Mouse (Mus musculus) forelimb bud, embryonic 11.5 days (tissue): ENCODE results near the gene Ifngr2.
A peak's percentile ranks its signal among the peaks of the same experiment; 100 is the strongest.

Source experiments
- DNase-seq: peaks from one replicate; pipeline ENCODE4 v3.0.0-alpha.2; 2012; ENCODE audit warnings: low read depth, low spot score

Ifngr2 gene

DNA sequence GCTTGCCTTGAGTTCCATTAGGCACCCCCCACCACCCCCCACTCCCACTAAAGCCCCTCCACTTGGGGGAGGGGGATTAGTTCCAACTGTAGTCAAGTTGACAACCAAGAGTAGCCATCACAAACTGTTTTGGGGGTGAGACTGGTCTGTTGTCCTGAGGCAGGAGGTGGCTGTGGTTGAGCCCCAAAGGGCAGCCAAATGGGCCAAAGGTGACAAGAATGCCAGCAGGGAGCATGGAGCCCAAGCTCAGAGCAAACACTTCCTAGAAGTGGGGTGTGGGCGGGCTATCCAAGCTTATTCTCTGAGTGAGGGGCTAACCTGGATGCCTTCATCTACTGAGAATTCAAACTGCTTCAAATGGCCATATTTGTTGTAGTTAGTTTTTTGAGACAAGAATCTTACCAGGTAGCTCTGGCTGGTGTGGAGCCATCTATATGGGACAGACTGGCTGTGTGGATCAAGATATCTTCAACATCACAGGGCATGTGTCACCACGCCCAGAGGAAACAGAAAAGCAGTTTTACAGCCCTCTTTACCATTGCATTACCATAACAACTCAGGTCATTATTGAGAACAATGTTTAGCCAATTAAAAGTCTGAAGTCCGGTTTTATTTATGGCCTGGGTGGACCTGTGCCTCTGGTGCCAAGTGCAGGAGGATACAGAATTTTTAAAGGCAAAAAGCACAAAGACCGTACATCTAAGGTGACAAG is 17.9 kb downstream of the Ifngr2 start:
- DNase-seq: no peak

- no peak for DNase-seq
These were observed 18.6 kb downstream of the Ifngr2 start for GRCm38 (mm10) chr16:91565292-91565951.

DNA sequence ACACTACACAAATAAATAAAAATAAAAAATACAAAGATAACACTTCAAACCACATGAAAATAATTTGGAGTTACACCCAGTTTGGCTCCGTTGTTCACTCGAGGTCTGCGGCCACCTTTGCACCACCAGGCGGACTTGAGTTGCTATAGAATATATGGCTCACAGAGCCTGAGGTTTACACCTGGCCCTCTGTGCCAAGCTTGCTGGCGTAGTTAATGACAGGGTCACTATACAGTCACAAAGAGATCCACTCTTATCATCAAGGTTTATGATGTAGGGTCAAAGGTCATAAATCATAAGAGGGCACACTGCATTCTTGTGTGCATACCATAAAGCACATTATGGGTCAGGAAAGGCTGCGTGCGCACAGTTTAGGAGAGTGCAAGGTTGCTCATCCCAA is 19.1 kb downstream of the Ifngr2 start:
- DNase-seq: no peak

GRCm38 (mm10) chr16:91568960-91569359 is 22.1 kb downstream of the Ifngr2 start:
- DNase-seq: no peak

DNA sequence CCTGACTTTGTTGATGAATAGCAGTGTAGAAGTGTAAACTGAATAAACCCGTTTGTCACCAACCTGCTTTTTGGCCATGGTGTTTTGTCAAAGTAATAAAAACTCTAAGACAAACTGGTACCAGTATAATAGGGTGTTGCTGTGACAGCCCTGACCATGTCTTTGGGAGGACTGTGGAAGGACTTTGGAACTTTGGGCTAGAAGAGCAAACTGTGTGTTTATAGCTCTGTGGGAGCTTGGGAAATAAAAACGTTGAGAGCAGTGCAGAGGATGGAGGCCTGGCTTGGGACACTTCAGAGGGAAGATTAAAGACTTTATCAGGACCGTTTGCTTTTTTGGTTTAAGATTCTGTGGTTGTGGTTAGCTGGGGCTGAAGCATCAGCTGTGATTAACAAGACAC is 24.2 kb downstream of the Ifngr2 start:
- DNase-seq: no peak

GRCm38 (mm10) chr16:91575151-91575550 is 28.3 kb downstream of the Ifngr2 start:
- DNase-seq: no peak

DNA sequence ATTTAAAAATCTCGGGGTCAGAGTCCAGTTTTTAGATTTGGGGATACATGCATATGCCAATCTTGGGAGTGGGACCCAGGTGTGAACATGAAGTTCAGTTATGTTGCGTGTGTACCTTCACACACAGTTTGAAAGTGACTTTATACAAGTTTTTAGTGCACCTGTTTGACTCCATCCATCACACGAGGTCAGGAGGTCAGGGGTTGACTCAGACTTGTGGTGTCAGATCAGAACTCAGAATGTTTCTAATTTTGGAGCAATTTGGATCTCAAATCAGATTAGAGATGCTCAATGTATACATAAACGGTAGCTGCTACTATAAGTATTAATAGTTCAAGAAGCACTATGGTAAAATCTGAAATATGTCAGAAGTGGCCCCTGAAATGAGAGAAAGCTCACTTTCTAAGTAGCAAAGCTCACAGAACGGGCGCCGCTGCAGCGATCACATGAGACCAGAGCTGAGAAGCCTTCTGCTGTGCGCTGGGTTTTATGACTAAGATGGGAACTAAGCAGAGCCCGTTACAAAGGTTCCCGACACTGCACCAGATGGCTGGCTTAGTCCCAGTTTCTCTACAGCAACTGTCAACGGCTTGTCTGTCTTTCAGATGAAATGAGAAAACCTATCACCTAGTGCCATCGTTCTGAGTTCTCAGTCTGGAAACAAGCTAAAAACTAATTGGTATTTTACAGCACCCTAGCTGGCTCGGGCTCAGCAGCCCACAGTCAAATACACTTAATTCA is 32.3 kb downstream of the Ifngr2 start:
- no peak for DNase-seq

DNA sequence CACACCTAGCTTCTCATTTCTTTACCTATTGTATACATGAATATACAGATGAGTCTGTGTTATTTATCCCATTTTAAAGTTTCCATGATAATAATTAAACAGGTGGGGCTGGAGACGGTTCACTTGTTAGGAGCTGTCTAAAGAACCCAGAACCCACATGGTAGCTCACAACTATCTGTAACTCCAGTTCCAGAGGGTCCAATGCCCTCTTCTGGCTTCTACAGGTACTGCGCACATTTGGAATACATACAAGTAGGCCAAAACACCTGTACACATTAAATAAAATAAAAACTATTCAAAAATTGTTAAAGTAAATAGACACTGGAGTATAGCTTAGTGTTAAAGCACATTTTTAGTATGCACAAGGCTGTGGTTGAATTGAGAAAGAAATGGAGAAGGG is 35.4 kb downstream of the Ifngr2 start:
- peak; percentile 43 for DNase-seq

DNA sequence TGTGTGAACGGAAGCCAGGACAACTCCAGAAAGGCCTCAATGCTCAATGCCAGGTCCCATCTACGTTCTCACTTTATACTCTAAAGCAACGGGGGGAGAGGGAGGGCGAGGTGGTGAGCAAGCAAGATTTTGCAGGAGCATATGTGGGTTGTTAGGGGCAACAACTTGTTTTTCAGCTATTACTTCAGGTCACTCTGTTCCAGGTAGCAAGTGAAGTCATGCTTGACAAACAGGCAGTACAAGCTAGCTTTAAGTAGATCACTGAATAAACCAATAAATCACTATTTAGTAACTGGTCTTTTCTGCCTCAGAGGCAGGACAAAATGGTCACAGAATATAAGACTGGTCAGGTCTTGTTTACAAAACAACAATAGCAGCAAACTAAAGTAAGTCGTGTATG is 38.7 kb downstream of the Ifngr2 start:
- no peak for DNase-seq

DNA sequence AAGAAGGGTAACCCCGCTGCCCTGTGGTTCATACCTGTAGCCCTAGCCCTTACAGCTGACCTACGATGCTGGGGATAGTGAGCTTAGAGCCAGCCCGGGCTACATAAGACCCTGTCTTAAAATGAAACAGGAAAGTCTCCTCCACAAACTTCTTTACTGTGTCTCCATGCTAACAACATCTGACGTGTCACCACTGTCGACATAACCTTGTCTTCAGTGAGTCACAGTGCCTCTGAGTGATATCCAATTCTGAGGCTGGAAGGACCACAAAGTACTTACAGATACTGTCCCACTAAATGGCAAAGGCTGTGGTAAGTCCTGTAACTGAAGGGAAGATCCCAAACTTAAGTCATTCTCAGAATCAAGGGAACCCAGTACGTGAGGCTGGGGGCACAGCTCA is 39.4 kb downstream of the Ifngr2 start:
- DNase-seq: no peak

GRCm38 (mm10) chr16:91587730-91588453 is 41.0 kb downstream of the Ifngr2 start:
- DNase-seq: no peak

DNA sequence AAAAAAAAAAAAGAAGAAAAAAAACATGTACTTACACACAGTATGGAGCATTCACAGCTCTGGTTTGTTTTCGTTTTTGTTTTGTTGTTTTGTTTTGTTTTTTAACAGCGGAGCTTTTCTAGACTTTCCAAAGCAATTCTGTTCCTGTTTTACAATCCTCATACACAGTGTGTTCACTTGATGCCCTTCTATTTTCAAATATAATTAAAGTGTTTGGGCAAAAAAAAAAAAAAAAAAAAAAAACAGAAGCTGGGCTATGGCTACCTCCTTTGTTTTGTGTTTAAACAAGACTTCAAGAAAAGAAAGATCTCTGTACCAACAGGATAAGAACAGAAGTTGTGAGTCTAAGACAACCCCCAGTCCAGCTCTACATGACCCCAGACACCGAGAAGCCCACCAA is 41.8 kb downstream of the Ifngr2 start:
- no peak for DNase-seq

DNA sequence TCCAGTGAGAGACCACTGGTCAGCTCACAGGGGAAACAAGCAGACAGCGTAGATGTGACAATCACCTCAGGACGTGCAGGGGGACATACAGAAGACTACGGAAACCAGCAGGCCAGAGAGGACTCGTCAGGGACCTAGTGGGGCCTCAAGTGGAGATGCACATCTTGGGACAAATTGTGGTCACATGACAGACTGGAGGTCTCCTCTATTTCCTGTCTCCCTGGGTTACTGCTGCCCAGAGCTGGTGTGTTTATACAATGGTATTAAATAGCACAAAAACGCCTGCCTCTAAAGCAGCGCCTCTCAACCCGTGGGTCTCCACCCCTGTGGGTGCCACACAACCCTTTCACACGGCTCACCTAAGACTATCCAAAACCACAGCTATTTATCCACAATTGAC is 45.3 kb downstream of the Ifngr2 start:
- no peak for DNase-seq

GRCm38 (mm10) chr16:91593262-91593661 is 46.4 kb downstream of the Ifngr2 start:
- no peak for DNase-seq

- DNase-seq: no peak
These were observed 48.2 kb downstream of the Ifngr2 start for GRCm38 (mm10) chr16:91595076-91595475.

- no peak for DNase-seq
These were observed 49.5 kb downstream of the Ifngr2 start for GRCm38 (mm10) chr16:91596397-91596778.

DNA sequence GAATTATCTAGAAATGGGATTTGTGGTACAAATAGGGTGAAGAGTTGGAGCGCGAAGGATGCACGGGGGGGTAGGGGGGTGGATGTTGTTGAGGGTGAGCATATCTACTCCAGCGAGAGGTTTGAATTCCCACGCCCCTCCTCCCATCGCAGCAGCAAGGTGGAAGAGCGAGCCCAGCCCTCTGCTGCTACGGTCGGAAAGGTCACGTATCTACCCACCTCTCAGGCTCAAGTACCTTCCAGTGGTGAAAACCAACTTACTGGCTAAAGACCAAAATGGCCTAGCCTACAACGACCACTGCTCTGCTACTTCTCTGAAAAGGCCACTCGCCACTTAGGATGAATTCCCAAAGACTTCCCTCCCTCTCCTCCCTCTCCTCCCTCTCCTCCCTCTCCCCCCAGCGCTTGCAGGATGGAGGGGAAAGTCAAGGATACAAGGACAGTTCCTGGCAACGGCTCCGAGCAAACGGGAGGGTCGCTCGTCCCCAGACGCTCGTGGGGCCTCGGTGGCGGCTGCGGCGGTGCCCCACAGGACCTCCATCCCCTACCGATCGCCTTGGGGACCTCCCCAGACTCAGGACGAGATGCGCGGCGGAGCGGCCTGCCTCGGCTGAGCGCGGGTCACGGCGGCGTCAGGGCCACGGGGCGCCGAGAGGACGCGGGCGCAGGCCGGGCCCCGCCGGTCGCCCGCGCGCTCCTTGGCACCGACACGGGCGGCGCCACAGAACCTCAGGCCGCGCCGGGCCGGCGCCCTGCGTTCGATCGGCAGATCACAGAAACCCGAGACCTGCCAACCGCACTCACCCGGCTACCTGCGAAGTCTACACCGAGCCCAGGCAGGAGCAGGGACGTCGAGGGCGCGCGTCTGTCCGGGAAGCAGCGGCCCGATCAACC is 50.2 kb downstream of the Ifngr2 start:
- DNase-seq: peak; percentile 27

DNA sequence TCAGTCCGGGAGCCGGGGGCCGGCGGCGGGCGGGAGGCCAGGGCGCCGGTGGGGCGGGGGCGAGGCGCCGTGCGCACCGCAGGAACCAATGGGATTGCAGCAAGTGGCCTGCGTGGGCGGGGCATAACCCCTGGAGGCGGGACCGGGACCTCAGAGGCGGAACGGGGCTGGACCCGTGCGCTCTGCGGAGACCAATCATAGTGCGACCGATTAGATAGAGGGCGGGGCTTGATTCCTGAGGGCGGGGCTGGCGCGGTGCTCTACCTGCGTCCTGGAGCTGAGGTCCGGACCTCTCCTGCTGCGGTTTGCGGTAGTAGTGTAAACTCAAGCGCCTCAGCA is 50.8 kb downstream of the Ifngr2 start, which contains the start of gene Tmem50b:
TSS of gene Tmem50b (minus strand) at position 129 of the 339 bp plus-strand sequence.
- DNase-seq: peak; percentile 97

- no peak for DNase-seq
These were observed 52.4 kb downstream of the Ifngr2 start for GRCm38 (mm10) chr16:91599242-91599641.

DNA sequence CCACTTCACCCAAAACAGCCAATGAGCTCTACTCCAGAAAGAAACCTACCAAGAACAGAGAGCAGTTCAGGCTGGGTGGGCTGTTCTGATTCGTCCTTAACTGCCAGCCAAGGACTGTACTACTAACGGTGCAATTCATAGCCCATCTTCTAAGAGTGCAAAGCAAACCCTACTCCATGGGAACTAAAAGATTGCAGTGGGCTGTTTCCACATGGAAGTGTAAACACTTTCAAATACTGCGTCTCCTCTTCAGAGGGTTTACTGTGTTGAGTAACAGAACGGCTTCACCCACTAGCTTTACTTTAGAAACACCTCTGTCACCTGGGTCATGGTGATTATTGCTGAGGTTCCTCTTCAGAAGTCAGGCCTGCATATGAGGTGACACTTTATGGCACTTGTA is 54.2 kb downstream of the Ifngr2 start:
- no peak for DNase-seq

- DNase-seq: no peak
These were observed 54.8 kb downstream of the Ifngr2 start for GRCm38 (mm10) chr16:91601693-91602092.
